Mouse (Mus musculus) midbrain, embryonic 15.5 days (tissue): ENCODE data around the gene Ywhag. TPM values are rescaled to one million over a fixed set of nuclear protein-coding genes. Genes with fewer than 3 reads are reported as not detected.

Experiments
- ATAC-seq: fragments of 200-750 bp; cut with Nextera tagmentation; replicated peaks from 2 replicates; pipeline ENCODE4 v1.8.0; 2017; ENCODE audit warnings: moderate TSS enrichment
- H3K27ac ChIP-seq: fragments of 300-500 bp; sonication (generic); 2 replicates; pipeline ENCODE4 v1.5.1; 2015; ENCODE audit warnings: mild to moderate bottlenecking, inconsistent platforms
- H3K27me3 ChIP-seq: fragments of 300-500 bp; sonication (generic); replicated peaks from 2 replicates; pipeline ENCODE4 v1.6.1; 2015; ENCODE audit warnings: inconsistent platforms
- H3K36me3 ChIP-seq: fragments of 300-500 bp; sonication (generic); replicated peaks from 2 replicates; pipeline ENCODE4 v1.6.1; 2015; ENCODE audit warnings: inconsistent platforms
- H3K4me1 ChIP-seq: fragments of 300-500 bp; sonication (generic); 2 replicates; pipeline ENCODE4 v1.6.1; 2015; ENCODE audit warnings: inconsistent platforms
- H3K4me2 ChIP-seq: fragments of 300-500 bp; sonication (generic); 2 replicates; pipeline ENCODE4 v1.6.1; 2015; ENCODE audit warnings: inconsistent platforms, mild to moderate bottlenecking, moderate library complexity
- H3K4me3 ChIP-seq: fragments of 300-500 bp; sonication (generic); 2 replicates; pipeline ENCODE4 v1.5.1; 2015; ENCODE audit warnings: mild to moderate bottlenecking, inconsistent platforms
- H3K9ac ChIP-seq: fragments of 300-500 bp; sonication (generic); 2 replicates; pipeline ENCODE4 v1.6.1; 2015; ENCODE audit warnings: mild to moderate bottlenecking, inconsistent platforms
- H3K9me3 ChIP-seq: fragments of 300-500 bp; sonication (generic); 2 replicates; pipeline ENCODE4 v1.6.1; 2016; ENCODE audit warnings: inconsistent platforms
- WGBS: fragments of 180-500 bp; shearing (Covaris S2); methylation state at CpG from one replicate; pipeline ENCODE4 v1.1.7; 2015; ENCODE audit warnings: mixed read lengths; 5-methylcytosine and 5-hydroxymethylcytosine counted together
- polyA plus RNA-seq: library from polyadenylated mRNA; unstranded; fragments of >200 nt; fragmentation: Nextera tagmentation; extraction: Ambion mirVana; gene quantifications from 2 replicates; pipeline ENCODE4 v1.2.1, GENCODE M21; 2015

Ywhag gene
- polyA plus RNA-seq, 1 experiment from 2014 or later = 866 TPM

- no peaks in the 10 kb centered on the region for H3K27me3 ChIP-seq
- no peak for ATAC-seq
- H3K27ac ChIP-seq = no peak overlapping the region
- H3K4me2 ChIP-seq = no peak overlapping the region
- H3K36me3 ChIP-seq = peaks cover 18% of the 10 kb centered on the region
- no peak overlapping the region for H3K4me3 ChIP-seq
- 94% methylated on average over 5 of the region's 5 CpGs for WGBS
- H3K4me1 ChIP-seq = 0 out of 2 replicates have a peak, but pooled peaks cover 4% of the 10 kb centered on the region
- H3K9me3 ChIP-seq = no peaks in the 10 kb centered on the region
- no peak overlapping the region for H3K9ac ChIP-seq
Observed at GRCm38 (mm10) chr5:135918593-135918992, 15.8 kb downstream of the Ywhag start.

GRCm38 (mm10) chr5:135918059-135918437 is 16.4 kb downstream of the Ywhag start:
- 97% methylated on average over 5 of the region's 5 CpGs for WGBS
- Histone ChIP-seq H3K9ac (no peak overlapping the region), H3K9me3 (no peaks in the 10 kb centered on the region), H3K4me3 (no peak overlapping the region), H3K36me3 (peaks cover 18% of the 10 kb centered on the region), H3K4me2 (no peak overlapping the region), H3K27ac (no peak overlapping the region), H3K4me1 (0 out of 2 replicates have a peak, but pooled peaks cover 4% of the 10 kb centered on the region), H3K27me3 (no peaks in the 10 kb centered on the region)
- no peak for ATAC-seq

GRCm38 (mm10) chr5:135917327-135918058 is 16.9 kb downstream of the Ywhag start:
- H3K36me3 ChIP-seq = peaks cover 18% of the 10 kb centered on the region
- 0 out of 2 replicates have a peak, but pooled peaks cover 4% of the 10 kb centered on the region for H3K4me1 ChIP-seq
- no peak for ATAC-seq
- H3K9ac ChIP-seq = no peak overlapping the region
- WGBS = 92% methylated on average over 8 of the region's 8 CpGs
- H3K9me3 ChIP-seq = no peaks in the 10 kb centered on the region
- no peaks in the 10 kb centered on the region for H3K27me3 ChIP-seq
- no peak overlapping the region for H3K27ac ChIP-seq
- H3K4me3 ChIP-seq = no peak overlapping the region
- H3K4me2 ChIP-seq = no peak overlapping the region

GRCm38 (mm10) chr5:135916601-135917000 is 17.8 kb downstream of the Ywhag start:
- no peak for ATAC-seq
- 97% methylated on average over 3 of the region's 3 CpGs for WGBS
- Histone ChIP-seq H3K27ac (no peak overlapping the region), H3K9me3 (no peaks in the 10 kb centered on the region), H3K4me1 (0 out of 2 replicates have a peak, but pooled peaks cover 7% of the 10 kb centered on the region), H3K27me3 (no peaks in the 10 kb centered on the region), H3K9ac (no peak overlapping the region), H3K4me3 (no peak overlapping the region), H3K4me2 (no peak overlapping the region), H3K36me3 (peaks cover 14% of the 10 kb centered on the region)

GRCm38 (mm10) chr5:135916051-135916565 is 18.3 kb downstream of the Ywhag start:
- WGBS = 95% methylated on average over 6 of the region's 6 CpGs
- H3K4me2 ChIP-seq = no peak overlapping the region
- H3K9ac ChIP-seq = no peak overlapping the region
- no peaks in the 10 kb centered on the region for H3K27me3 ChIP-seq
- H3K4me1 ChIP-seq = 0 out of 2 replicates have a peak, but pooled peaks cover 7% of the 10 kb centered on the region
- no peak overlapping the region for H3K27ac ChIP-seq
- no peaks in the 10 kb centered on the region for H3K9me3 ChIP-seq
- H3K4me3 ChIP-seq = no peak overlapping the region
- no peak for ATAC-seq
- peaks cover 14% of the 10 kb centered on the region for H3K36me3 ChIP-seq

- H3K9me3 ChIP-seq = no peaks in the 10 kb centered on the region
- H3K9ac ChIP-seq = no peak overlapping the region
- 89% methylated on average over 6 of the region's 6 CpGs for WGBS
- H3K36me3 ChIP-seq = peaks cover 32% of the 10 kb centered on the region
- H3K4me2 ChIP-seq = no peak overlapping the region
- no peak overlapping the region for H3K27ac ChIP-seq
- no peaks in the 10 kb centered on the region for H3K27me3 ChIP-seq
- no peak overlapping the region for H3K4me3 ChIP-seq
- H3K4me1 ChIP-seq = 0 out of 2 replicates have a peak, but pooled peaks cover 7% of the 10 kb centered on the region
- ATAC-seq = no peak
Observed at GRCm38 (mm10) chr5:135914156-135914555, 20.3 kb downstream of the Ywhag start.

- Histone ChIP-seq H3K9me3 (no peaks in the 10 kb centered on the region), H3K36me3 (peaks cover 29% of the 10 kb centered on the region), H3K27me3 (no peaks in the 10 kb centered on the region), H3K4me3 (no peak overlapping the region), H3K4me2 (no peak overlapping the region), H3K4me1 (0 out of 2 replicates have a peak, but pooled peaks cover 9% of the 10 kb centered on the region), H3K9ac (no peak overlapping the region), H3K27ac (no peak overlapping the region)
- ATAC-seq = no peak
- WGBS = 87% methylated on average over 5 of the region's 5 CpGs
Observed at GRCm38 (mm10) chr5:135913201-135913600, 21.2 kb downstream of the Ywhag start.

- Histone ChIP-seq H3K9me3 (no peaks in the 10 kb centered on the region), H3K27ac (no peak overlapping the region), H3K4me1 (0 out of 2 replicates have a peak, but pooled peaks cover 9% of the 10 kb centered on the region), H3K9ac (no peak overlapping the region), H3K4me3 (no peak overlapping the region), H3K4me2 (no peak overlapping the region), H3K27me3 (no peaks in the 10 kb centered on the region), H3K36me3 (peaks cover 36% of the 10 kb centered on the region)
- no peak for ATAC-seq
- WGBS = 89% methylated on average over 11 of the region's 11 CpGs
Observed at GRCm38 (mm10) chr5:135911633-135912220, 22.7 kb downstream of the Ywhag start.

- no peaks in the 10 kb centered on the region for H3K27me3 ChIP-seq
- no peak overlapping the region for H3K27ac ChIP-seq
- no peak for ATAC-seq
- 0 out of 2 replicates have a peak, but pooled peaks cover 9% of the 10 kb centered on the region for H3K4me1 ChIP-seq
- no peaks in the 10 kb centered on the region for H3K9me3 ChIP-seq
- no peak overlapping the region for H3K9ac ChIP-seq
- H3K4me2 ChIP-seq = no peak overlapping the region
- H3K36me3 ChIP-seq = peaks cover 37% of the 10 kb centered on the region
- H3K4me3 ChIP-seq = no peak overlapping the region
- WGBS = 92% methylated on average over 25 of the region's 25 CpGs
Observed at GRCm38 (mm10) chr5:135910813-135911212, 23.6 kb downstream of the Ywhag start.

GRCm38 (mm10) chr5:135909646-135910045 is 24.8 kb downstream of the Ywhag start:
- peaks cover 37% of the 10 kb centered on the region for H3K36me3 ChIP-seq

GRCm38 (mm10) chr5:135908989-135909388 is 25.4 kb downstream of the Ywhag start:
- Histone ChIP-seq H3K4me2 (no peak overlapping the region), H3K4me3 (no peak overlapping the region), H3K9ac (no peak overlapping the region), H3K27me3 (no peaks in the 10 kb centered on the region), H3K4me1 (peaks cover 9% of the 10 kb centered on the region; the same call in 1 of the 2 replicates), H3K27ac (no peak overlapping the region), H3K36me3 (peaks cover 37% of the 10 kb centered on the region), H3K9me3 (no peaks in the 10 kb centered on the region)
- ATAC-seq = no peak
- 92% methylated on average over 16 of the region's 16 CpGs for WGBS

More at GRCm38 (mm10) chr5:135909646-135910045, 24.8 kb downstream of the Ywhag start:
- no peak overlapping the region for H3K4me2 ChIP-seq
- H3K4me3 ChIP-seq = no peak overlapping the region
- no peaks in the 10 kb centered on the region for H3K9me3 ChIP-seq
- H3K27me3 ChIP-seq = no peaks in the 10 kb centered on the region
- H3K4me1 ChIP-seq = 0 out of 2 replicates have a peak, but pooled peaks cover 9% of the 10 kb centered on the region
- H3K27ac ChIP-seq = no peak overlapping the region
- no peak for ATAC-seq
- no peak overlapping the region for H3K9ac ChIP-seq
- WGBS = 88% methylated on average over 10 of the region's 10 CpGs

- Histone ChIP-seq H3K27ac (no peak overlapping the region), H3K36me3 (peaks cover 37% of the 10 kb centered on the region), H3K9me3 (no peaks in the 10 kb centered on the region), H3K9ac (no peak overlapping the region), H3K27me3 (no peaks in the 10 kb centered on the region), H3K4me2 (no peak overlapping the region), H3K4me3 (no peak overlapping the region), H3K4me1 (peaks cover 17% of the 10 kb centered on the region)
- WGBS = 57% methylated on average over 12 of the region's 12 CpGs
- ATAC-seq = no peak
Observed at GRCm38 (mm10) chr5:135908185-135908584, 26.2 kb downstream of the Ywhag start.
